Mouse (Mus musculus) cerebellum, adult (tissue): ENCODE measurements around the gene Atxn1.

Source experiments
- ATAC-seq: cut with Nextera tagmentation; 2 replicates; pipeline ENCODE4 v1.9.2; 2017; ENCODE audit warnings: mild to moderate bottlenecking, moderate library complexity, mixed read lengths; ENCODE audit not compliant: insufficient number of reproducible peaks, low FRiP score, low TSS enrichment

The Atxn1 gene

GRCm38 (mm10) chr13:45614762-45615161 is 350.0 kb downstream of the Atxn1 start:
- ATAC-seq, result no peak

GRCm38 (mm10) chr13:45613346-45613745 is 351.5 kb downstream of the Atxn1 start:
- peak; percentile 5; the same call in 1 of the 2 replicates for ATAC-seq

- no peak for ATAC-seq
These were observed 353.3 kb downstream of the Atxn1 start for GRCm38 (mm10) chr13:45611554-45611953.

GRCm38 (mm10) chr13:45609461-45609860 is 355.3 kb downstream of the Atxn1 start:
- no peak for ATAC-seq

DNA sequence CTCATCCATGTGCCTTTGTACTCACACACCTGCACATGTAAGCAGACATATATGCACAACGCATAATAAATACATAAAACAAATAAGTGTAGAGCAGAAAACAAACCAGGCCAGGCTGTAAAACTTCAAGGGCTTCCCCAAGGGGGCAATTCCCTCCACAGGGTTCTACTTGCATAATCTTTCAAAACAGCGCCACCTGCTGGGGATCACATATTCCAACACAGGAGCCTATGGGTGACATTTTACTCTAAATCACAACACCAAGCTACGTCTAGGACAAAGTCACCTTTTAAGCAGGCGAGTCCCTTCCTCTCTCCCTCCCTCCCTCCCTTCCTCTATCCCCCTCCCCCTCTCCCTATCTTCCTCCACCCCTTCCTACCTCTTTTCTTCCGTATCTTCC is 356.2 kb downstream of the Atxn1 start:
- no peak for ATAC-seq

GRCm38 (mm10) chr13:45607946-45608345 is 356.9 kb downstream of the Atxn1 start:
- no peak for ATAC-seq

DNA sequence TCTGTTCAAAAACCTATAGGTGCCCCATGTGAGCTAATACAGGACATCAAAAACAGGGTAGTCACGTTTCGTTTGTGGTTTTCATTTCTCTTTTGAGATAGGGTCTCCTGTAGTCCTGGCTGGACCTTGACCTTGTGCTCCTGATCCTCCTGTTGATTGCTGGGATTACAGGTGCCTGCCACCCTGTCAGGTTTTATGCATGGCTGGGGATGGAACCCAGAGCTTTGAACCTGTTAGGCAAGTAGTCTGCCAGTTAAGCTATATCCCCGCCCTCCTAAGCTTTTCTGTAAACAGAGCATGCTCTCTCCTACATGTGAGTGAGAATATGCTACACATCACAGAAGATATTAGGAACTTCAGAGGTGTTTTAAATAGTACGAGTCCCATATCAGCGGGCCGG is 361.2 kb downstream of the Atxn1 start:
- ATAC-seq, result no peak

GRCm38 (mm10) chr13:45600443-45600842 is 364.4 kb downstream of the Atxn1 start:
- no peak for ATAC-seq

DNA sequence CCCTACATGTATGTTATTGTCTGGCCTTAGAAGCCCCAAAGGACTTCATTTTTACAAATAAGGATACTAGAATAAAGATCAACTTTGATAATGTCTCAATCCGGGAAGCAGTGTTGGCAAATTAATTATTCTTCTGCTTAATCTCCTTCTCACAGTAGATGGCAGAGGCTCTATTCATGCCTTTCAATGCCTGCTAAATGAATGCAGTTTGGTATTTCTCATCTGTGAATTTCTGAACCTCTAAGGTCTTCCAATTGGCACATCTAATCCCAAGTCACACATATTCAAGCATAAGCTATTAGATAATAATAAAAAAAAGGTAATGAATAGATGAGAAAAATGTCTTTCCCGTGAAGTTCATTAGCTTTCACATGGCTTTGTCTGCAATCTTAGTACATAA is 365.0 kb downstream of the Atxn1 start:
- no peak for ATAC-seq

GRCm38 (mm10) chr13:45595416-45595815 is 369.4 kb downstream of the Atxn1 start:
- ATAC-seq, result no peak

GRCm38 (mm10) chr13:45593914-45594313 is 370.9 kb downstream of the Atxn1 start:
- ATAC-seq, result no peak

GRCm38 (mm10) chr13:45590898-45591297 is 373.9 kb downstream of the Atxn1 start:
- ATAC-seq, result no peak

DNA sequence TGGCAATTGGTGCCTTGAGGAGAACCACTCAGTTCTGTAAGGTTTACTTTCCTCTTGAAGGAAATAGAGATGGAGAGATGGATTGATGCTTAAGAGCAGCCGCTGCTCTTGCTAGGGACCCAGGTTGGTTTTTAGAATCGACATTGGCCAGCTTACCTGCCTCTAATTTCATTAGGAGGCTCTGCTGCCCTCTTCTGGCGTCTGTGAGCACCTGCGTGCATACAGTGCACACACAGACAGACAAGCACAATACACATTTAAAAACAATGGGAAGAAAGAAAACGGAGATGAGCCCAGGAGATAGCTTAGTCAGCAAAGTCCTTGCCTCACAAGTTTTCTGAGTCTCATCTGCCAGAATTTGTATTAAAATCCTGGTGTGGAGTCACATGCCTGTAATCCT is 381.7 kb downstream of the Atxn1 start:
- ATAC-seq, result no peak

DNA sequence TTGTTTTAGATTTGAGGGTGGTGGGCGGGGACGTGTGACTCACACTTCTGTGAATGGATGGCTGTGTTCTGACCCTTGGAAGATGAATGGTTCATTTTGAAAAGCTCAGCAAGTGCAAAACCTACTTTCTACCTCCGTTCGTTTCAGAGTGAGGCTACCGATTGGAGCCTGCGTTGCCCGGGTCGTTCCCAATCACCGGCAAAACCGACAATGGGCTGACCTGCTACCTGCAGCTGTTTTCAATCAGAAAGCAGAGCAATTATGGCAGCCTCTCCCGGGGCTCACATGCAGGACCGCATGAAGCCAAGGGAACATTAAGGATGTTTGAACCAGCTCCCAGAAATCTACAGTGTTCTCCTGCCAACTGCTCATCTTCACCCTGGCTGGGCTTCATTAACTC is 382.5 kb downstream of the Atxn1 start:
- ATAC-seq, result no peak

DNA sequence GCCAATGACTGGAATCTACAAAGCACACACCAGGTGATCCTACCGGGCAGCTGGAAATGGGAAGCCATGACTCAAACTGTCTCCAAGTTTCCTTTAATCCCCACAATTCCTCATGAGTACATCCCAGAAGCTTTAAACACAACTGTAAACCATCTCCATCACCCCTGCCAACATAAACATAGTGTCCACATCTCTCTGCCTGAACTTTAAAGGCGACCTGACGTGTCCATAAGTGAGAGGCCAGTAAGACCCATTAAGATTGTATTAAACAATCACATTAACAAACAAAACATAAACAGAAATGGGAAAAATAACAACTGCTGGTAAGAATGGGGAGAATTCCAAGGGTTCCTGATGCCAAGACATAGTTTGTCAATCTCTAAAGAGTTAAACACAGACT is 385.1 kb downstream of the Atxn1 start:
- no peak for ATAC-seq

DNA sequence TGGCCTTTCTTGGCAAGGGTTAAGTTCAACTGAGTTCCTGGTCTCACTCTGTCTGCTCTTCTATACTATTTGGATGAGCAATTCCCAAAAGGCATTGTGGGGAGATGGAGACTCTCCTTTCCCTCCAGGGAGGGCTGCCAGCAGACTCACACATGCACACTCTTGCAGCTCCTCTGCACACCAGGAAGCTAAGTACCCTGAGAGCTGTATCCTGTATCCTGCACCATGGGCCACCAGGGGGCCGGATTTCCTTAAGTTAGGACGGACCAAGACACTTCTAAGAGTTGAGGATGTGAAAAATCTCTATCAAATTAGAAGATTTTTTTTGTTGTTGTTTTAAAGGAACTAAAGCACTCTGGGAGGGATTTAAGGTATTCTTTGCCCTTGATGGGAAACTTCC is 387.0 kb downstream of the Atxn1 start:
- ATAC-seq, result no peak

- ATAC-seq, result no peak
These were observed 387.4 kb downstream of the Atxn1 start for GRCm38 (mm10) chr13:45577366-45577765.

DNA sequence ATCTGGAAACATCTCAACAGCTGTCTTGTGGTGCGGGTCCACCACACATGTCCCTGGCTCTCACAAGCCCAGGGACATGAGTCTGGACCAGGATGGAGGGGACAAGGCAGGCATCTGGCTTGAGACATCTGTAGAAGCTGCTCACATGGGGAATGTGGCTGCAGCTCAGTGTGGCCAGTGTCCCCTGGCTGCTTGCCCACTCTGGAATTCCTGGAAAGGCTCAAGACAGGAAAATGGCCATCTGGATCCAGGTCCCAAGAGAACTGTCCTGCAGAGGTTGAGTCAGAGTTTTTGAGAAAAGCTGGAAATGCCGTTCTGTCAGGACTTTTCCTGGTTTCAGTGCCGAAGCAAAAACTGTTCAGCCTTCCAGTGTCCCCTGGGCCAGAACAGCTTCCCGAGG is 388.6 kb downstream of the Atxn1 start:
- no peak for ATAC-seq

DNA sequence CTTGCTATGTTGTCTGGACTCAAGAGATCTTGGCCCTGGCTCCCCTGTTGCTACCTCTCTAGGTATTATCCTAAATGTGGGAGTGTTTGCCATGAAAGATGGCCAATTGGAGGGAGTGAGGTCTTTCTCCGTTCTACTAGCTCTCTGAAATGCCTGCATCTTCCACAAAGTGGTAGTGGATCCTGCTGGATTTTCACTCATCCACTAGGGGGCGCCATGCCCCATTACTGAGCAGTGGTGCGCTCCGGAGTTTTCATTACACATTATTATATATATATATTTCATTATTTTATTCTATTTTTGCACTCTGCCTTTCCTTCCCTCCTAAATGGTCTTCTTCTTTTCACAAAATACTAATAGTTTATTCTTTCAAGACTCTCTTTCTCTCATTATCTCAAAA is 392.0 kb downstream of the Atxn1 start:
- no peak for ATAC-seq

GRCm38 (mm10) chr13:45571795-45572262 is 393.0 kb downstream of the Atxn1 start:
- peak; percentile 56; the same call in 1 of the 2 replicates for ATAC-seq

- 0 out of 2 replicates have a peak, but pooled peaks have one; percentile 49 for ATAC-seq
These were observed 394.9 kb downstream of the Atxn1 start for GRCm38 (mm10) chr13:45569932-45570331.

DNA sequence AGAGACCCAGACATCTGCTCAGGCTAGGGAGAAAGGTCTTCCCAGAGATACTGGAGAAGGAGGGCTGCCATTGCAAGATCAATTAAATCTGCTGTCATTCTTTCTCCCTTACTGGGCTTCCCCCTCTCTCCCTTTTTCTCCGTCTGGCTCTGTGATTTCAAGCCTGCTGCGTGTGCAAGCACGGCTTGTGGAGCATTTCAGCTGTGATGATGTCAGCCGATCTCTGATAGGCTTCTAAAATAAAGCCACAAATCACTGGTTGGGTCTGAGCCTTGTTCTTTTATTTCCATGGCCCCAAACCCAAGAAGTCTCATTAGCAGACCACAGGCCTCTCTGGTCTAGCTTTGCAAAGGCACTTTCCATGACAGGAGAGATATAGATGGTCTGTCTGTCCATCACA is 399.9 kb downstream of the Atxn1 start:
- ATAC-seq, result no peak

- no peak for ATAC-seq
These were observed 402.8 kb downstream of the Atxn1 start for GRCm38 (mm10) chr13:45562011-45562410.
